Mouse (Mus musculus) liver, embryonic 11.5 days (tissue): ENCODE results near the gene Ccdc122. TPM values are rescaled to one million over a fixed set of nuclear protein-coding genes. Genes with fewer than 3 reads are reported as not detected.

Experiments used
- ATAC-seq: fragments of 200-750 bp; cut with Nextera tagmentation; replicated peaks from 2 replicates; pipeline ENCODE4 v1.8.0; 2017; ENCODE audit warnings: moderate number of reproducible peaks, mild to moderate bottlenecking, moderate TSS enrichment, moderate library complexity; ENCODE audit not compliant: low FRiP score
- DNase-seq: peaks from one replicate; pipeline ENCODE4 v3.0.0-alpha.2; 2017; ENCODE audit warnings: low spot score
- H3K27ac ChIP-seq: fragments of 300-500 bp; sonication (generic); 2 replicates; pipeline ENCODE4 v1.5.1; 2014; ENCODE audit warnings: mild to moderate bottlenecking, low read depth, low read length, control low read depth
- H3K27me3 ChIP-seq: fragments of 300-500 bp; sonication (generic); replicated peaks from 2 replicates; pipeline ENCODE4 v1.6.1; 2014; ENCODE audit warnings: low read length, mixed read lengths; ENCODE audit not compliant: control insufficient read depth, insufficient read depth
- H3K36me3 ChIP-seq: fragments of 300-500 bp; sonication (generic); 2 replicates; pipeline ENCODE4 v1.6.1; 2014; ENCODE audit warnings: mild to moderate bottlenecking, low read length, moderate library complexity, mixed read lengths; ENCODE audit not compliant: control insufficient read depth, insufficient read depth
- H3K4me1 ChIP-seq: fragments of 300-500 bp; sonication (generic); replicated peaks from 2 replicates; pipeline ENCODE4 v1.6.1; 2014; ENCODE audit warnings: low read length, mixed read lengths; ENCODE audit not compliant: control insufficient read depth, insufficient read depth
- H3K4me2 ChIP-seq: fragments of 300-500 bp; sonication (generic); 2 replicates; pipeline ENCODE4 v1.6.1; 2014; ENCODE audit warnings: mild to moderate bottlenecking, control low read depth, moderate library complexity
- H3K4me3 ChIP-seq: fragments of 300-500 bp; sonication (generic); 2 replicates; pipeline ENCODE4 v1.5.1; 2014; ENCODE audit warnings: low read depth, low read length, control low read depth
- H3K9ac ChIP-seq: fragments of 300-500 bp; sonication (generic); 2 replicates; pipeline ENCODE4 v1.6.1; 2014; ENCODE audit warnings: low read depth, low read length, control low read depth
- H3K9me3 ChIP-seq: fragments of 300-500 bp; sonication (generic); 2 replicates; pipeline ENCODE4 v1.6.1; 2016; ENCODE audit warnings: low read length, inconsistent platforms, mixed read lengths; ENCODE audit not compliant: control insufficient read depth
- WGBS: fragments of 180-500 bp; shearing (Covaris S2); extraction: QIAGEN DNeasy Blood & Tissue Kit; methylation state at CpG from one replicate; pipeline ENCODE4 v1.1.7; 2014; 5-methylcytosine and 5-hydroxymethylcytosine counted together
- polyA plus RNA-seq: library from polyadenylated mRNA; unstranded; fragments of >200 nt; fragmentation: Nextera tagmentation; extraction: Ambion mirVana; gene quantifications from 2 replicates; pipeline ENCODE4 v1.2.1, GENCODE M21; 2014

Ccdc122 gene
- polyA plus RNA-seq, 1 experiment from 2014 or later: 2.3 TPM

DNA sequence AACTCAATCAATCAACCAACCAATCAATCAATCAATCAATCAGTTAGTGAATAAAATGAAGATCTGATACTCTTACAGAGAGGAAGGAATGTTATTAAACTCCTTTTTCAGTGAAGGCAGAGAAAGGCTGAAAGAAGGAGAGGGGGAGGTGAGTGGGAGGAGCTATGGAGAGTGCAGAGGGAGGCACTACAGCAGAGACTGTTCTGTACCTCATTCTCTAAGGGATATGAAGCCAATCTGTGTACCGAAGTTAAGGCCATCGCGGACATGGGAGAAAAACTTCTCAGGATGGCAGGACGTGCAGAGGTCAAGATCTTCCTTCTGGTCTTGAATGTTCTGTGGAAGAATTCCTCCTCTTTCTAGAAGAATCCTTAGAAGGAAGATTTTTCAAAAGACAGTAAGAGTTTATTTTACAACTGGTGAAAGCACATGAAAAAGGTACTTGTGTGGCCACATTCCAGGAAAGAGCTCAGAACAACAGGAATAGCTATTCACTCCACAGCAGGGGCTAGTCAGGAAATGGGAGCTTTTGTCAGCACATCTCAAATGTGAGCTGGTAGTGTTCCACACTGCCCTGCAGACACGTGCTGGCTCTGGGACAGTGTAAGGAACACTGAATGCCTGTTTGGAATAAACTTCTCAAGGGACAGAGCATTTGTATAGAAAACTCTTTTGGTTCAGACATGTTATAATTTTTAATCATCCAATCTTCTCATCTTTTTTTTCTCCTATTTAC is 7.1 kb upstream of the Ccdc122 start:
- 67% methylated on average over 5 of the region's 5 CpGs for WGBS

GRCm38 (mm10) chr14:77030808-77031207 is 5.8 kb upstream of the Ccdc122 start:
- Histone ChIP-seq H3K36me3 (no peaks in the 10 kb centered on the region), H3K9me3 (no peaks in the 10 kb centered on the region), H3K27me3 (no peaks in the 10 kb centered on the region), H3K4me2 (no peak overlapping the region), H3K27ac (no peak overlapping the region), H3K4me3 (no peak overlapping the region), H3K4me1 (no peaks in the 10 kb centered on the region), H3K9ac (no peak overlapping the region)
- 84% methylated on average over 5 of the region's 5 CpGs for WGBS
- no peak for ATAC-seq
- DNase-seq: no peak

More for the DNA sequence above, 7.1 kb upstream of the Ccdc122 start:
- Histone ChIP-seq H3K4me2 (no peak overlapping the region), H3K9ac (no peak overlapping the region), H3K27me3 (no peaks in the 10 kb centered on the region), H3K27ac (no peak overlapping the region), H3K4me1 (no peaks in the 10 kb centered on the region), H3K36me3 (no peaks in the 10 kb centered on the region), H3K4me3 (no peak overlapping the region), H3K9me3 (no peaks in the 10 kb centered on the region)
- ATAC-seq (no peak), DNase-seq (no peak)

DNA sequence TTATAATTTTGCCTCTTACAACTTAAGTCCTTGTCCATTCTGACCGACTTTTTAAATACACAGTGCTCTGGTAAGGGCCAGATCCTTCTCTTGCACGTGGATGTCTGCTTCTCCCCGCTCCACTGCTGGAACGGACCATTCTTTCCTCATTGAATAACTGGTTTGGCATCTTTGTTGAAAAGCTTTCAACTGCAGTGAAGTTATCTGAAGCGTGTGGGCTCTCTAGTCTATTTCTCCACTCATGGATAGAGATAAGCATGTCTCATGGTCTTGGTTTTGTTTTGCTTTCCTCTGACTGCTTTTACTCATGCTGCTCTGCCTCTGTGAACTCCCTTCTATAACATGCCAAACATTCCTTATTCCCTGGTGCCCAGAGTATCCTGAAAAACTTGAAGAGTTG is 4.1 kb upstream of the Ccdc122 start:
- no peak overlapping the region for H3K4me2 ChIP-seq
- H3K4me1 ChIP-seq: no peaks in the 10 kb centered on the region; the same call in 1 of the 2 replicates

DNA sequence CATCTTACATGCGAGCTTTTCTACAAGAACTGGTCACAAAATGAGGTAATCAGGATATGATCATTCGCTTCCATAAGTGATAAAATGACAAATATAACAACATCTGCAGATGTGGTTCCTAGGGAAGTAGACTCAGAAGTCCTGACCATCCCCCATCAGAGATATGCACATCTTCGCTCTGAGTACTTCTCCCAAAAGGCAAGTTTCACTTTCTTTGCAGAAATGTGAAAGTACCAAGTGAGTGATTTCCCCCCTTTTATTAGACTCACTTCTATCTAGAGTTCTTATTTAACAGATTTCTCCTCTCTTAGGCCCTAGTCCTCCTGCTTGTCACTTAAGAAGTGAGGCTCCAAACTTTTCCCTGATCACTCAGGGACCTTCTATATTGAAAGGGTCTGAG is 3.2 kb upstream of the Ccdc122 start:
- no peaks in the 10 kb centered on the region for H3K9me3 ChIP-seq
- DNase-seq (no peak), ATAC-seq (no peak)
- H3K36me3 ChIP-seq: no peaks in the 10 kb centered on the region
- H3K4me2 ChIP-seq: no peak overlapping the region
- H3K27ac ChIP-seq: no peak overlapping the region
- H3K9ac ChIP-seq: no peak overlapping the region
- 91% methylated on average over 3 of the region's 3 CpGs for WGBS
- H3K4me1 ChIP-seq: no peaks in the 10 kb centered on the region; the same call in 1 of the 2 replicates
- no peaks in the 10 kb centered on the region for H3K27me3 ChIP-seq
- no peak overlapping the region for H3K4me3 ChIP-seq

More for the DNA sequence above, 4.1 kb upstream of the Ccdc122 start:
- DNase-seq (no peak), ATAC-seq (no peak)
- Histone ChIP-seq H3K36me3 (no peaks in the 10 kb centered on the region), H3K4me3 (no peak overlapping the region), H3K9ac (no peak overlapping the region), H3K27ac (no peak overlapping the region), H3K27me3 (no peaks in the 10 kb centered on the region), H3K9me3 (no peaks in the 10 kb centered on the region)
- 70% methylated on average over 5 of the region's 5 CpGs for WGBS

GRCm38 (mm10) chr14:77034175-77034915 is 2.2 kb upstream of the Ccdc122 start:
- Histone ChIP-seq H3K27ac (no peak overlapping the region), H3K9ac (no peak overlapping the region), H3K4me2 (no peak overlapping the region), H3K4me3 (no peak overlapping the region), H3K27me3 (no peaks in the 10 kb centered on the region), H3K9me3 (no peaks in the 10 kb centered on the region), H3K4me1 (no peaks in the 10 kb centered on the region; the same call in 1 of the 2 replicates), H3K36me3 (no peaks in the 10 kb centered on the region)
- DNase-seq: no peak
- 67% methylated on average over 7 of the region's 7 CpGs for WGBS
- ATAC-seq: 0 out of 2 replicates have a peak, but pooled peaks have one; percentile 38

DNA sequence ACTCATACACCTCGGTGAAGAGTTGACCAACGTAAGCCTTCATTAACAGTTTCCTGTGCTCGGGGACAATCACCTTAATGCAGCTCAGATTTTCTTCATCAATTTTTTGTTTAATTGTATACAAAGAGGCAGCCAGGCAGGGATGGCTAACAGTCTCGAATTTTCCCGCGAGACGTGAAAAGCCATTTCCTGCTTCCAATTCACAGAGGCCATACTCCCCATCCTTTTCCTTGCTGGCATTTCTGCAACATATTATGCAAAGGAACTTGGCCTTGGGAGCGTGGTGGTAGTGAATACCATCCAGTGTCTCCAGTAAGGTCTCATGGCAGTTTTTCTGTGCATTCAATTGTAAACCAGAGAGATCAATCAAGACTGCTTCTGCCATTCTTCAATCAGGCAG is 1.6 kb upstream of the Ccdc122 start:
- H3K4me1 ChIP-seq: no peaks in the 10 kb centered on the region; the same call in 1 of the 2 replicates
- 85% methylated on average over 8 of the region's 8 CpGs for WGBS
- no peak overlapping the region for H3K27ac ChIP-seq
- H3K9ac ChIP-seq: no peak overlapping the region
- no peaks in the 10 kb centered on the region for H3K9me3 ChIP-seq
- DNase-seq (no peak), ATAC-seq (no peak)
- no peak overlapping the region for H3K4me3 ChIP-seq
- H3K36me3 ChIP-seq: no peaks in the 10 kb centered on the region
- no peak overlapping the region for H3K4me2 ChIP-seq
- no peaks in the 10 kb centered on the region for H3K27me3 ChIP-seq

DNA sequence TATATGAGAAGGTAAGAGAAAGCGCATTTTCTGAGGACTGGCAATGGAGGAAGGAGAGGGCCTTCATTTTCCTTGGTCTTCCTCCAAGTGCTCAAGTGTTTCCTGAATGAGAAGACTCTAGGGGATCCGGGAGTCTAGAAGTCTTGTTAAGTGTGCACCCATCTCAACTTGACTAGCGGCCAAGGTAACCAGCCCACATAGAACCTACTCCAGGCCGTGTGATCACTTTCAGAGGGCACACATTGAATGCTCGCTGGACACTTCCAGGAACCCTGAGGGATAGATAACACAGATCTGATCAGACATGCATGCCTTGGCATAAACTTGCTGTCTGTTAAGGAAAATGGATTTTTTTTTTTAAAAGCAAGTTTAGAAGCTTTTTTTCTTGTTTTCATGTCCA is 758 bp downstream of the Ccdc122 start:
- WGBS: 78% methylated on average over 5 of the region's 5 CpGs
- no peaks in the 10 kb centered on the region; the same call in 1 of the 2 replicates for H3K4me1 ChIP-seq
- DNase-seq (no peak), ATAC-seq (no peak)
- H3K4me3 ChIP-seq: no peak overlapping the region
- H3K27ac ChIP-seq: no peak overlapping the region
- H3K27me3 ChIP-seq: no peaks in the 10 kb centered on the region
- no peak overlapping the region; the same call in 1 of the 2 replicates for H3K9ac ChIP-seq
- no peaks in the 10 kb centered on the region for H3K36me3 ChIP-seq
- H3K4me2 ChIP-seq: peak overlapping the region; percentile 85
- no peaks in the 10 kb centered on the region for H3K9me3 ChIP-seq

GRCm38 (mm10) chr14:77037832-77038425 is 1.4 kb downstream of the Ccdc122 start:
- WGBS: 73% methylated on average over 8 of the region's 8 CpGs
- no peak overlapping the region for H3K9ac ChIP-seq
- H3K4me3 ChIP-seq: no peak overlapping the region
- no peaks in the 10 kb centered on the region for H3K9me3 ChIP-seq
- H3K27me3 ChIP-seq: no peaks in the 10 kb centered on the region
- H3K4me2 ChIP-seq: no peak overlapping the region
- H3K36me3 ChIP-seq: no peaks in the 10 kb centered on the region
- ATAC-seq: no peak
- H3K27ac ChIP-seq: no peak overlapping the region
- no peak for DNase-seq
- H3K4me1 ChIP-seq: no peaks in the 10 kb centered on the region; the same call in 1 of the 2 replicates
